Mouse (Mus musculus): ENCODE results near the gene Aplnr.

DNA sequence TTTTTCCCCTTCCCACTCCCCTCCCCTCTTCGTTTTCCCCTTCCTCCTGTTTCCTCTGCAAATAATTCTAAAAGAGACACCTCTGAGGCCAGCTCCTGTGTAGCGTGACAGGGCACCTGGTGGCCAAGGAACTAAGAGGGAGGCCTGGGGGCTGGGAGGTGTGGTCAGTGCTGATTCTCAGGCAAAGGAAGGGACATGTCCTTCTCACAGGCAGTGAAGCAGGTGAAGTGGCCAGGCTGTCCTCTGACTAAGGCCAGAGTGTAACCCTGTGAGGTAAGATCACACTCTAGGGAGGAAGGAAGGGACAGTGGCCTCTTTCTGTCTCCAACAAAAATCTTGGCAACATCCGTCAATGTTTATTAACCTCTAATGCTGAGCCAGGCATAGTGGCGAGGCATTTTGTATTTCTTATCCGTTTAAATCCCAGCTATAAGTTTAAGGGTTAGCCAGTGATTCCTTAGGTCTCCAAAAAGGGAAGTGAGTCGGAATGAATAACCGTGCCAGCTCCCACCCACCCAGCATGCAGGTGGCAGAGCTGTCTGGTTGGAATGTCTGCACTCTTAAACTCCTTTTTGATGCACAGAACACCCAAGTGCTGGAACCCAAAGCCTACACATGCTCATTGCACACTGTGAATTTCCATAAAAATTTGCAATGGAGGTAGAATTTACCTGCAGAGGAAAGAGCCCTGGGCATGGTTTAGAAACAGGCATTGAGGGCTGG is 29.8 kb upstream of the Aplnr start:
- TF ChIP-seq CTCF (IDR thresholded peaks at IDR 0.05; ENCODE audit: low read depth) (no peak), EP300 (optimal IDR thresholded peaks at IDR 0.05) (no peak)

Measured in stomach, postnatal 0 days (tissue).